Mouse (Mus musculus): ENCODE measurements around the gene Rhof. TPM values are rescaled to one million over a fixed set of nuclear protein-coding genes. Genes with fewer than 3 reads are reported as not detected.

Gene Rhof
- polyA plus RNA-seq, 1 experiment from 2014 or later, result 4.2 TPM

Other genes starting within 250 kb of the Rhof start
- 91.7 and 95.0 TPM in 2 replicates for gene Kdm2b, start 142.9 kb downstream of the Rhof start, polyA plus RNA-seq (2015; fragmentation: Nextera tagmentation; extraction: Ambion mirVana)
- 12.9 and 13.1 TPM in 2 replicates for gene Orai1, start 117.6 kb downstream of the Rhof start, polyA plus RNA-seq (2015; fragmentation: Nextera tagmentation; extraction: Ambion mirVana)
- gene Morn3, start 85.7 kb downstream of the Rhof start, polyA plus RNA-seq (2015; fragmentation: Nextera tagmentation; extraction: Ambion mirVana), result 0.67 and 1.0 TPM in 2 replicates
- 18.2 and 20.5 TPM in 2 replicates for gene Tmem120b, start 64.3 kb downstream of the Rhof start, polyA plus RNA-seq (2015; fragmentation: Nextera tagmentation; extraction: Ambion mirVana)
- 11.5 and 13.1 TPM in 2 replicates for gene Setd1b, start 9.5 kb upstream of the Rhof start, polyA plus RNA-seq (2015; fragmentation: Nextera tagmentation; extraction: Ambion mirVana)
- gene Psmd9, start 36.7 kb upstream of the Rhof start, polyA plus RNA-seq (2015; fragmentation: Nextera tagmentation; extraction: Ambion mirVana), result 66.9 and 67.9 TPM in 2 replicates
- not detected in 2 replicates for gene Hpd, start 50.0 kb upstream of the Rhof start, polyA plus RNA-seq (2015; fragmentation: Nextera tagmentation; extraction: Ambion mirVana)
- 1.8 and 2.4 TPM in 2 replicates for gene Wdr66, start 119.4 kb upstream of the Rhof start, polyA plus RNA-seq (2015; fragmentation: Nextera tagmentation; extraction: Ambion mirVana)
- gene Bcl7a, start 211.1 kb upstream of the Rhof start, polyA plus RNA-seq (2015; fragmentation: Nextera tagmentation; extraction: Ambion mirVana), result 47.4 and 52.6 TPM in 2 replicates

All from neural tube, embryonic 13.5 days (tissue).